Mouse (Mus musculus): ENCODE results near the gene Apoa5.

- TF ChIP-seq CTCF (IDR thresholded peaks at IDR 0.05; ENCODE audit: insufficient read depth, low read depth, low read length) (peak; percentile 16; the same call in 1 of the 2 replicates), POLR2A (IDR thresholded peaks at IDR 0.05; ENCODE audit: insufficient read depth, low read depth, low read length) (no peak)
These were observed 21.6 kb upstream of the Apoa5 start for GRCm38 (mm10) chr9:46246752-46247324.
